Mouse (Mus musculus) cortical plate, adult 2 months (tissue): ENCODE measurements around the gene Vstm2l.

Experiments
- CTCF ChIP-seq: fragments of 200-500 bp; IDR thresholded peaks from 2 replicates; pipeline ENCODE4 v1.5.1; 2011; ENCODE audit warnings: mild to moderate bottlenecking, control low read depth, low read length; ENCODE audit not compliant: insufficient read depth; ENCODE audit errors: extremely low read depth
- POLR2A ChIP-seq: fragments of 200-500 bp; IDR thresholded peaks from 2 replicates; pipeline ENCODE4 v1.6.1; 2011; ENCODE audit warnings: mild to moderate bottlenecking, low read length, control low read depth; ENCODE audit not compliant: insufficient read depth; ENCODE audit errors: extremely low read depth

DNA sequence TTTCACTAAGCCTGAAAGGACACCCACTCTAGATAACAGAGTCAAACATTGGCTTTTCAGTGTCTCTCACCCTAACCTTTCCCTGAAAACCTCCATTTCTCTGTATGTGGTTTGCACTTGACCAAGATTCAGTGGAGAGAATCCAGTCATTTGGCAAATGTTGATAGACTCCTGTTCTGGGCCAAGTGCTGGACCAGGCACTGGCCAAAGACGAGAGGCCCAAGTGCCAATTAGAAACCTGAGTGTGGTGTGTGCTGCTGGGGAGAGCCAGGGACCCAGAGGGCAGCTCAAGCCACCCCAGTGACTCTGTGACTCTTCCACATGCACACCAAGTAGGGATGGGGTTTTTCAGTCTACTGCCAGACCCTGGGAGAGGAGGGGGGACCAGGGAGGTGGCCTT lies 40.8 kb upstream of the Vstm2l start:
- no peak for TF ChIP-seq CTCF
- no peak for TF ChIP-seq POLR2A
